Mouse (Mus musculus) monocyte, adult 5-6 weeks (primary cell): Measurements from ENCODE around the gene Serpinf1. TPM values are rescaled to one million over a fixed set of nuclear protein-coding genes. Genes with fewer than 3 reads are reported as not detected.
"Not testable (repeated sequence)": the region's sequence is repeated elsewhere in the genome, so short reads cannot be mapped to it uniquely, and the experiment has no call there.

Experiments
- ATAC-seq: fragments of 153-309, 156-312 bp; replicated peaks from 2 replicates; pipeline ENCODE4 v1.8.0; 2017; ENCODE audit warnings: mild to moderate bottlenecking; ENCODE audit not compliant: low TSS enrichment, insufficient number of reproducible peaks, severe bottlenecking, poor library complexity, low FRiP score
- total RNA-seq: library from RNA; stranded (forward); fragments of 200-1000, 200-491, 200-594 nt; gene quantifications from 3 replicates; pipeline ENCODE4 v1.2.3, GENCODE M21; 2017

Gene Serpinf1
- total RNA-seq, 1 experiment from 2014 or later: not detected

- no peak for ATAC-seq
These were observed 23.1 kb downstream of the Serpinf1 start for GRCm38 (mm10) chr11:75399411-75399841.

- no peak for ATAC-seq
These were observed 25.0 kb downstream of the Serpinf1 start for GRCm38 (mm10) chr11:75397452-75397851.

- ATAC-seq: no peak; the same call in 1 of the 2 replicates
These were observed 26.9 kb downstream of the Serpinf1 start for GRCm38 (mm10) chr11:75395611-75396010.

- ATAC-seq: not testable (repeated sequence)
These were observed 39.0 kb downstream of the Serpinf1 start for GRCm38 (mm10) chr11:75383529-75383928.

GRCm38 (mm10) chr11:75378786-75379185, 43.7 kb downstream of the Serpinf1 start:
- not testable (repeated sequence) for ATAC-seq

- no peak for ATAC-seq
These were observed 45.4 kb downstream of the Serpinf1 start for GRCm38 (mm10) chr11:75377125-75377524.

Other genes with a start within 250 kb of the Serpinf1 start
- 8.5 to 15.8 TPM (median 9.5 TPM) in 3 replicates for gene Ovca2, start 243.9 kb downstream of the Serpinf1 start, total RNA-seq
- 3.0 to 22.9 TPM (median 3.2 TPM) in 3 replicates for gene Dph1, start 231.5 kb downstream of the Serpinf1 start, total RNA-seq
- gene Rtn4rl1, start 228.9 kb downstream of the Serpinf1 start, total RNA-seq: 1.5 to 3.6 TPM (median 2.2 TPM) in 3 replicates
- gene Rpa1, start 74.4 kb downstream of the Serpinf1 start, total RNA-seq: 80.4 to 103 TPM (median 85.0 TPM) in 3 replicates
- gene Smyd4, start 74.3 kb downstream of the Serpinf1 start, total RNA-seq: 11.4 to 20.4 TPM (median 12.6 TPM) in 3 replicates
- 0.19 TPM in 1 of 3 replicates, not detected in the others for gene Serpinf2, start 16.9 kb upstream of the Serpinf1 start, total RNA-seq
- gene Wdr81, start 32.0 kb upstream of the Serpinf1 start, total RNA-seq: 15.9 to 17.9 TPM (median 16.5 TPM) in 3 replicates
- 1.0 to 8.1 TPM (median 1.3 TPM) in 3 replicates for gene Tlcd2, start 39.0 kb upstream of the Serpinf1 start, total RNA-seq
- gene Prpf8, start 64.1 kb upstream of the Serpinf1 start, total RNA-seq: 65.5 to 114 TPM (median 72.0 TPM) in 3 replicates
- gene Rilp, start 87.4 kb upstream of the Serpinf1 start, total RNA-seq: 3.7 to 7.0 TPM (median 4.9 TPM) in 3 replicates
- gene Scarf1, start 90.8 kb upstream of the Serpinf1 start, total RNA-seq: 1.6 TPM in 2 of 3 replicates, not detected in the other
- gene Slc43a2, start 109.0 kb upstream of the Serpinf1 start, total RNA-seq: 33.3 to 44.2 TPM (median 36.6 TPM) in 3 replicates
- 113 to 174 TPM (median 147 TPM) in 3 replicates for gene Pitpna, start 165.4 kb upstream of the Serpinf1 start, total RNA-seq
- gene Inpp5k, start 208.3 kb upstream of the Serpinf1 start, total RNA-seq: 68.4 to 82.5 TPM (median 80.2 TPM) in 3 replicates
- gene Myo1c, start 227.8 kb upstream of the Serpinf1 start, total RNA-seq: 93.0 to 115 TPM (median 97.0 TPM) in 3 replicates